ENCODE assay signal across 8 mouse cellular contexts in the genomic region with DNA sequence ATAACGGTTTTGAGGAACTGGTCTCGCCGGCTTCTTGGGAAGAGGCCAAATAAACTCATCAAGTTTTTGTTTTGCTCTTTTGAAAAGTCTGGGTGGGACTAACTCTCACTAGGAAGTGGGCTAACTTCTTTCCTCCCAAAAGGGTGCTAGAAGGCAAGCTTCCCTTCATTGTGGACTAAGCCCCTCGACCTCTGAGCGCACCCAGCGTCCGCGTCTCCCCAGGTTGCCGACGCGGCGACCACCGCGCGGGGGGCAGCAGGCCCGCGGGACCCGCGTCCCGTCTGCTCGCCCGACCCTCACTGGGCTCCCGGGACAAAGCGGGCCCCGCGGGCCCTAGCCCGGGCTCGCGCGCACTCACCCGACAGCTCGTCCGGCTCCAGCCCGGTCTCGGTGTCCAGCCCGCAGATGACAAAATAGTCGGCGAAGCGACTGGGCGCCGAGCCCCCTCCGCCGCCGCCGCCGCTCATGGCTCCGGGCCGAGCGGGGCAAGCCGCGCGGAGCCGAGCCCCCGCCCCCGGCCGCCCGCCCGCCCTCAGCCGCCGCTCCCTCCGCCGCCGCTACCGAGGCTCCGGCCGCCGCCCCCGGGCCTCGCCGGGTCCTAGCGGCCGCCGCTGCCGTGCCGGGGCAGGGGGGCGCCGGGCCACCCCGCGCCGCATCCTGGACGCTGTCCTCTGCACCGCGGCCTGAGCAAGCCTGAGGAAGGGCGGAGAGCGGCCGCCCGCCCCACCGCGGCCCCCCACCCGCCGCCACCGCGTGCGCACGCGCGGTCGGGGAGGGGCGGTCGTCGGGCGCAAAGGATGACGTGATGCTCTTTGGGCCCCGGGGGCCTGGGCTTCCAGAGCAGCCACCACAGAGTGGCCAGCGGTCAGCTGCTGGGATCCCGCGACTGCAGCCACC. TPM values are rescaled to one million over a fixed set of nuclear protein-coding genes. Genes with fewer than 3 reads are reported as not detected.
A peak's percentile ranks its signal among the peaks of the same experiment; 100 is the strongest.
DNase-seq lines count a peak whose midpoint lies in the region; ATAC-seq lines count a peak whose summit lies in the region.

A gene (minus strand): TSS at position 755 of the 897 bp plus-strand sequence.

- under 1% methylated on average over 87 of the region's 107 CpGs for WGBS in hindbrain, embryonic 15.5 days
- WGBS in macrophage (ENCODE audit: missing documents) = under 1% methylated on average over 80 of the region's 107 CpGs

- ATAC-seq in hindbrain, embryonic 15.5 days (ENCODE audit: low FRiP score, low read depth) = peak; percentile 95

- peak within 1 kb of the TSS; percentile 82 for H3K4me2 ChIP-seq in hindbrain, embryonic 15.5 days

- peak within 1 kb of the TSS; percentile 90 for H3K9ac ChIP-seq in hindbrain, embryonic 15.5 days

- peak within 1 kb of the TSS; percentile 92 for H3K27ac ChIP-seq in hindbrain, embryonic 15.5 days (replicated peaks)
- peak within 1 kb of the TSS; percentile 61 for H3K27ac ChIP-seq in macrophage

- DNase-seq in R1 (ENCODE audit: low read depth, low spot score) = peak; percentile 66
- DNase-seq in cerebellum, postnatal 25 days = peak; percentile 89 to 93
- peak; percentile 66 for DNase-seq in gastrocnemius, adult 18-20 months (ENCODE audit: low spot score)
- DNase-seq in left cerebral cortex, adult 18-20 months (ENCODE audit: low spot score in 2 of 2) = peak; percentile 65 to 77
- DNase-seq in right cerebral cortex, adult 18-20 months = peak; percentile 82
- peak; percentile 16 for DNase-seq in urinary bladder, postnatal 10 days (ENCODE audit: low spot score)

- no peaks in the 10 kb centered on the region for H3K36me3 ChIP-seq in hindbrain, embryonic 15.5 days
- H3K36me3 ChIP-seq in macrophage (ENCODE audit: inconsistent target) = no peaks in the 10 kb centered on the region

- peaks cover 45% of the 10 kb centered on the region for H3K4me1 ChIP-seq in hindbrain, embryonic 15.5 days (replicated peaks)

- H3K4me3 ChIP-seq in hindbrain, embryonic 15.5 days = peak within 1 kb of the TSS; percentile 82
- H3K4me3 ChIP-seq in macrophage (ENCODE audit: inconsistent target) = peak within 1 kb of the TSS; percentile 62

- peaks cover 46% of the 10 kb centered on the region for H3K79me2 ChIP-seq in macrophage (ENCODE audit: inconsistent target)

- H3K9me3 ChIP-seq in hindbrain, embryonic 15.5 days = no peaks in the 10 kb centered on the region

- H3K27me3 ChIP-seq in hindbrain, embryonic 15.5 days = no peaks in the 10 kb centered on the region

RNA-seq across cellular contexts. Expression of the gene that starts here (rescaled TPM):
- total RNA-seq in gastrocnemius, adult 18-20 months (2021) = 10 to 100 TPM; 36.2 to 47.5 TPM
- polyA plus RNA-seq in hindbrain, embryonic 15.5 days (2015; fragmentation: Nextera tagmentation; extraction: Ambion mirVana) = 44.6 TPM in 2 replicates
- 100 to 1,000 TPM; 222 to 227 TPM for total RNA-seq in left cerebral cortex, adult 18-20 months (2021)
- total RNA-seq in macrophage (2018; cell fraction: chromatin; rRNA removed) = 100 to 1,000 TPM; 116 to 908 (median 195) TPM
- 100 to 1,000 TPM in 3 of 26 experiments, 10 to 100 TPM in 23; 49.2 to 143 (median 73.8) TPM for total RNA-seq in macrophage (2018; cell fraction: cytosol; rRNA removed)
- 100 to 1,000 TPM in 19 of 26 experiments, 10 to 100 TPM in 7; 77.2 to 518 (median 143) TPM for total RNA-seq in macrophage (2018; cell fraction: nucleus; rRNA removed)
- polyA plus RNA-seq in macrophage (2018) = 50.8 to 79.4 TPM (median 79.0 TPM) in 3 replicates

Comparison
In these comparisons a context has a peak if more than half of its experiments do, and no peak if none do; other contexts are left out.
1. Peak in every context shown above with its lines: DNase-seq, ATAC-seq, H3K4me3 ChIP-seq and H3K27ac ChIP-seq.
2. RNA of the gene that starts here (total RNA-seq): 222 to 227 TPM in left cerebral cortex, adult 18-20 months; 36.2 to 47.5 TPM in gastrocnemius, adult 18-20 months; every median in the first group is over 4 times any median in the second.
3. DNase-seq: peak in every context shown above with its lines; median percentile 91 in cerebellum, postnatal 25 days; 82 in right cerebral cortex, adult 18-20 months; 71 in left cerebral cortex, adult 18-20 months; 66 in R1; 66 in gastrocnemius, adult 18-20 months; 16 in urinary bladder, postnatal 10 days.